Mouse (Mus musculus) T-helper 1 cell (primary cell): ENCODE measurements around the gene Agps.

ENCODE experiments used
- in situ Hi-C: fragments of 300-600 bp; cut with MboI, MseI; formaldehyde crosslinking; loops from one replicate; pipeline ENCODE4 v1.15.1; 2025; ENCODE audit warnings: high pct_unique_total_duplicates

Gene Agps

GRCm38 (mm10) chr2:75977752-75978368 lies 145.9 kb downstream of the Agps start, which contains the start of gene Ttc30a2:
TSS of gene Ttc30a2 (minus strand) at chr2:75978170.
- in situ Hi-C loops, result loop anchor here (5.0 kb wide), 1 partner anchor 41 kb away; the partner anchor contains the start of gene Ttc30b
